Mouse (Mus musculus): ENCODE results near the gene Srsf11. TPM values are rescaled to one million over a fixed set of nuclear protein-coding genes. Genes with fewer than 3 reads are reported as not detected.

Srsf11 gene
- polyA plus RNA-seq (2017; shearing (Covaris generic)), result 384 TPM

GRCm38 (mm10) chr3:158036329-158036988, at the start of gene Srsf11, which contains the start of gene Lrrc40:
TSS of gene Srsf11 (minus strand) at chr3:158036639.
TSS of gene Lrrc40 (plus strand) at chr3:158036662.

Other genes starting within 250 kb of the Srsf11 start
- 1.5 TPM for gene Cth, start 111.6 kb downstream of the Srsf11 start, polyA plus RNA-seq (2017; shearing (Covaris generic))
- 45.3 TPM for gene Ankrd13c, start 89.4 kb downstream of the Srsf11 start, polyA plus RNA-seq (2017; shearing (Covaris generic))
- 25.0 TPM for gene Lrrc40, start within 50 bp of the Srsf11 start, polyA plus RNA-seq (2017; shearing (Covaris generic))